Mouse (Mus musculus) embryonic facial prominence, embryonic 14.5 days (tissue): ENCODE results near the gene Hoga1. TPM values are rescaled to one million over a fixed set of nuclear protein-coding genes. Genes with fewer than 3 reads are reported as not detected.

Experiments used
- ATAC-seq: fragments of 200-750 bp; cut with Nextera tagmentation; 2 replicates; pipeline ENCODE4 v1.8.0; 2017; ENCODE audit warnings: low read depth, moderate number of reproducible peaks, moderate TSS enrichment
- DNase-seq: peaks from one replicate; pipeline ENCODE4 v3.0.0-alpha.2; 2015; ENCODE audit warnings: low spot score
- H3K27ac ChIP-seq: fragments of 300-500 bp; sonication (generic); replicated peaks from 2 replicates; pipeline ENCODE4 v1.5.1; 2014; ENCODE audit warnings: low read depth, mild to moderate bottlenecking, low read length, moderate library complexity
- H3K27me3 ChIP-seq: fragments of 300-500 bp; sonication (generic); replicated peaks from 2 replicates; pipeline ENCODE4 v1.6.1; 2014; ENCODE audit warnings: low read length; ENCODE audit not compliant: control insufficient read depth, insufficient read depth
- H3K36me3 ChIP-seq: fragments of 300-500 bp; sonication (generic); 2 replicates; pipeline ENCODE4 v1.6.1; 2014; ENCODE audit warnings: low read length, mixed read lengths; ENCODE audit not compliant: control insufficient read depth, insufficient read depth
- H3K4me1 ChIP-seq: fragments of 300-500 bp; sonication (generic); 2 replicates; pipeline ENCODE4 v1.6.1; 2014; ENCODE audit warnings: antibody characterized with exemption, low read length; ENCODE audit not compliant: control insufficient read depth, insufficient read depth
- H3K4me2 ChIP-seq: fragments of 300-500 bp; sonication (generic); 2 replicates; pipeline ENCODE4 v1.6.1; 2014; ENCODE audit warnings: low read depth, mild to moderate bottlenecking, low read length, moderate library complexity, mixed read lengths
- H3K4me3 ChIP-seq: fragments of 300-500 bp; sonication (generic); 2 replicates; pipeline ENCODE4 v1.5.1; 2014; ENCODE audit warnings: low read depth, mild to moderate bottlenecking, low read length
- H3K9ac ChIP-seq: fragments of 300-500 bp; sonication (generic); 2 replicates; pipeline ENCODE4 v1.6.1; 2014; ENCODE audit warnings: low read depth, mild to moderate bottlenecking, low read length, moderate library complexity, mixed read lengths
- H3K9me3 ChIP-seq: fragments of 300-500 bp; sonication (generic); 2 replicates; pipeline ENCODE4 v1.6.1; 2016; ENCODE audit warnings: low read length; ENCODE audit not compliant: control insufficient read depth
- WGBS: fragments of 180-500 bp; shearing (Covaris S2); extraction: QIAGEN DNeasy Blood & Tissue Kit; methylation state at CpG from one replicate; pipeline ENCODE4 v1.1.7; 2014; 5-methylcytosine and 5-hydroxymethylcytosine counted together
- polyA plus RNA-seq: library from polyadenylated mRNA; unstranded; fragments of >200 nt; fragmentation: Nextera tagmentation; extraction: Ambion mirVana; gene quantifications from 2 replicates; pipeline ENCODE4 v1.2.1, GENCODE M21; 2014

The Hoga1 gene
- polyA plus RNA-seq: 1.0 and 1.9 TPM in 2 replicates

DNA sequence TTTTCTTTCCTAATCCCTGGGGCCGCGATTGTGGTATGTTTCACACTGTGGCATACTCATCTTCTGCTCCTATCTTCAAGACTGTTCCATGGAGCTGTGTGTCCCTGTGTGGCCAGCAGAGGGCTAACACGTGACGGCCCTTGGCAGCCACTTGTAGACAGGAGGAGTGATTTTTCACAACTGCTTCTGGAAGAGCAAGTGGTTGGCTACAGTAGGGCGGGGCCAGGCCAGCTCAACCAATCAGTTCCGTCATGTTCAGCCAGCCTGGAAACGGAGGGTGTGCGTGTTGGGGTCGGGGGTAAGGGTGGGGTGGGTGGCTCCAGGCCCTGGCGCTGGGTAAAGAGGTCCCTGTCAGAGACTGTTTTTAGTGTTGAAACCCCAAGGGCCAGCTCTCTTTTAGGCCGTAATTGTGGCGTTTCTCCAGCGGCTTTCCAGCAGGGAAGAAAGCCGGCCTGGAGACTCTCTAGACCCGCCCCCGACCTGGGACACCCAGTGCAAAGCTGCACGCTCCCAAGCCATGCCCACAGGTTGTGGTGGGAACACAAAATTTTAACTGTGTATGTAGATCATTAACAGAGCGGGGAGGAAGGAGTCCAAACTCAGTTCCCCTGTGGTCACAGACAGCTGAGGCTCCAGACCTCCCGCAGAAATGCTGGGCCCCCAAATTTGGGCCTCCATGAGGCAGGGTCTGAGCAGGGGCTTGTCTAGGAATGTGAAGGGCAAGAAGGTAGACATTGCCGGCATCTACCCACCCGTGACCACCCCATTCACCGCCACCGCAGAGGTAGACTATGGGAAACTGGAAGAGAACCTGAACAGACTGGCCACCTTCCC lies at the start of gene Hoga1:
Gene Hoga1, plus strand, starts transcription at position 342 of the 834 bp plus-strand sequence.
- WGBS: 21% methylated on average over 23 of the region's 23 CpGs
- peaks cover 9% of the 10 kb centered on the region for H3K4me1 ChIP-seq
- no peaks in the 10 kb centered on the region for H3K9me3 ChIP-seq
- H3K9ac ChIP-seq: peak within 1 kb of the TSS; percentile 46
- no peaks in the 10 kb centered on the region for H3K36me3 ChIP-seq
- H3K27ac ChIP-seq: no peak within 1 kb of the TSS
- H3K4me2 ChIP-seq: peak within 1 kb of the TSS; percentile 62
- no peaks in the 10 kb centered on the region for H3K27me3 ChIP-seq
- DNase-seq: peak; percentile 91
- H3K4me3 ChIP-seq: peak within 1 kb of the TSS; percentile 36
- ATAC-seq: peak; percentile 96

DNA sequence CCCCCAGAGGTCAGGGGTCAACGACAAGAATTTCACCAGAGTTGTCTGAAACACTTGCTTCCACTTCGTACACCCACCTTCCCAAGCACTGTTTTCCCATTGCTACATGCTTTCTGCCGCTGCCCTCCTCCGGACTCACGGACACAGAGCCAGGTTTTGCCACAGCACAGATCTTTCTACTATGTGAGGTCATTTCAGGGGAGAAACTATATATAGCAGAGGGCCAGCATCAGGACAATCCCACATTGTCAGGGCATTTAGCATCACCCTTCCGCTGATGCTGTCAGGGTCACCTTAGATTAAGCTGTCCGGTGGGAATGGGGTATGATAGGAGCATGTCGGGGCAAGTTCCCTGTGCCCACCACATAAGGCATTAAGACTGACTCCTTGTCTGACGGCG lies 48.3 kb upstream of the Hoga1 start:
- 77% methylated on average over 10 of the region's 10 CpGs for WGBS
- no peaks in the 10 kb centered on the region for H3K27me3 ChIP-seq
- H3K9me3 ChIP-seq: no peaks in the 10 kb centered on the region
- H3K4me3 ChIP-seq: no peak overlapping the region
- peaks cover 43% of the 10 kb centered on the region for H3K4me1 ChIP-seq
- no peak overlapping the region for H3K4me2 ChIP-seq
- no peaks in the 10 kb centered on the region for H3K36me3 ChIP-seq
- H3K9ac ChIP-seq: no peak overlapping the region
- DNase-seq: no peak
- ATAC-seq: no peak
- H3K27ac ChIP-seq: no peak overlapping the region

DNA sequence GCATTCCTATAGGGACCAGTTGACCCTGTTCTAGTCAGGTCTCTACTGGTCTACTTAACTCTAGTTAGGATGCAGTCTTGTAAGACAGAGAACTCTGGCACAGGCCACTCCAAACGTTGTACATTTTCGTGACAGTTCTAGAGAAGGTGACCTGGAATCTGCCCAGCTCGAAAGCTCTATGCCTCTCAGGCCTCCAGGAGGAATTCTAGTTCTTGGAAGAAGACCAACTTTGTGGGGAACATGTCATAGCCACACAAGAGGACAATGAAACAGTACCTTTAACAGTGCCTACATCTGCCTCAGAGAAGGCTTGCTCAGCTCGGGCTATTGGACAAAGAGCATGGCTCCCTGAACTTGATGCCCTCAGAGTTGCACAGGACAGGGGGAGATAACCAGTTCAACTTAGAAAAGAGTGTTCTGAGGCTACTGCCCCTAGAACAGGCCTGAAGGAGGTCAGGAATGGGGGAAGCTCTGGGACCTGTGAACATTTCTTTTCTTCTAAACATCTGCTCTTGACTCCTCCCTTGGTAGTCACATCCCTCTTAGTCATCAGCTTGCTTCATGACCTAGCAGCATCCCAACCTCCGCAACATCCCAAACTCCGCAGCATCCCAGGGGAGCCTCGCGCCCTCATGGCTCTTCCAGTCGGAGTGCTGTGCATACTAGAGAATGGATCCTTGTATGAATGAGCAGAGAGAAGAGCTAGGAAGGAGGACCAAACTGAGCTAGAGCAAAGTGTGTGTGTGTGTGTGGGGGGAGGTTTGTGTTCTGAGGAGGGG lies 46.5 kb upstream of the Hoga1 start:
- no peak for DNase-seq
- 80% methylated on average over 9 of the region's 9 CpGs for WGBS
- Histone ChIP-seq H3K9me3 (no peaks in the 10 kb centered on the region), H3K36me3 (no peaks in the 10 kb centered on the region), H3K4me2 (no peak overlapping the region), H3K4me1 (peaks cover 34% of the 10 kb centered on the region), H3K27me3 (no peaks in the 10 kb centered on the region), H3K27ac (no peak overlapping the region), H3K4me3 (no peak overlapping the region), H3K9ac (no peak overlapping the region)
- ATAC-seq: no peak

DNA sequence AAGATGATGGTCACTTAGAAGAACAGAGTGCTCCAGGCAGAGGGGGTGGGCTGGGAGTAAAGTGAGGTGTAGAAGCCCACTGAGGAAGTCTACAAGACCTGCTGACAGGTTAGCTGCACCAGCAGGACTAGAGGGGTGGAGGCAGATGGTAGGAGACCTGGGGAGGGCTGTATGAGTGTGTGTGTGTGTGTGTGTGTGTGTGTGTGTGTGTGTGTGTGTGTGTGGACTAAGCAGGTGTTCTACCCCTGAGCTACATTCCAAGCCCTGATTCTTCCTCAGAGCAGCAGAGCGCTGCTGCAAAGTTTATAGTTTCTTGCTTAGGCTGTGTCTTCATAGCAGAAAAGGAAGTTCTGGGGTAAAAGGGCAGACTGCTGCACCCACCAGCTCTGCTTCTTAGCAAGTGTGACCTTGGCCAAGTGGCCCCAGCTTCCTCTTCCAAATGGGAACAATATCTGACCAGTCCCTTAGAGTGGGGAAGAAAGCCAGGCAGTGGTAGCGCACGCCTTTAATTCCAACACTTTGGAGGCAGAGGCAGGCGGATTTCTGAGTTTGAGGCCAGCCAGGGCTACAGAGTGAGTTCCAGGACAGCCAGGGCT lies 45.6 kb upstream of the Hoga1 start:
- ATAC-seq: no peak
- no peak overlapping the region for H3K4me3 ChIP-seq
- 77% methylated on average over 4 of the region's 4 CpGs for WGBS

DNA sequence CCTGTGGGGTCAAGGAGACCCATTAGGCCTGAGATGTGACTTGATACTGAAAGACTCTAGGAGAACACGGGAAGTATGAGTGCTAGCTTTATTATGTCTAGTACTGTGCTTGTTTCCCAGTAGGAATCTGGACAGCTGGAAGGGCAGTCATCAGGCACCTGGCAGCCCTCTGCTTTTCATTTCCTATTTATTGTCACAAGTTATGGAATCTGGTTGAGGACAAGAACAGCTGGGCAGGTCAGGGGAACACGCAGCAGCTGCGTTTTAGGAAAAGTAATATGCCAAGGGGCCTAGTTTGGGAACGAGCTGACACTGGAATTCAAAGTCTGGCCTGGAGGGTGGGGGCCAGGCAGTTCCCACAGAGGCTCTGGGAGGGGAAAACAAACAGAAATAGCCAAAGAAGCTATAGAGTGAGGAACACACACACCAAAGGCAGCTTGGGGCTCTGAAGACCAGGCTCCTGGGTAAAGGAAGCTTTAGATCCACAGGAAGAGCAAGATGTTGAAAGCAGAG lies 44.9 kb upstream of the Hoga1 start:
- H3K4me3 ChIP-seq: no peak overlapping the region
- no peaks in the 10 kb centered on the region for H3K9me3 ChIP-seq
- H3K27me3 ChIP-seq: no peaks in the 10 kb centered on the region
- peak; percentile 86 for DNase-seq
- 0 out of 2 replicates have a peak overlapping the region, but pooled peaks have one; percentile 6 for H3K4me2 ChIP-seq
- no peaks in the 10 kb centered on the region for H3K36me3 ChIP-seq
- WGBS: 15% methylated on average over 4 of the region's 4 CpGs
- peak overlapping the region; percentile 84 for H3K27ac ChIP-seq
- peaks cover 32% of the 10 kb centered on the region for H3K4me1 ChIP-seq
- no peak overlapping the region for H3K9ac ChIP-seq
- ATAC-seq: peak; percentile 76

More for the DNA sequence above, 45.6 kb upstream of the Hoga1 start:
- H3K27ac ChIP-seq: peak overlapping the region; percentile 84
- no peak overlapping the region for H3K4me2 ChIP-seq
- no peak overlapping the region for H3K9ac ChIP-seq
- DNase-seq: no peak
- H3K27me3 ChIP-seq: no peaks in the 10 kb centered on the region
- no peaks in the 10 kb centered on the region for H3K36me3 ChIP-seq
- peaks cover 30% of the 10 kb centered on the region for H3K4me1 ChIP-seq
- H3K9me3 ChIP-seq: no peaks in the 10 kb centered on the region

DNA sequence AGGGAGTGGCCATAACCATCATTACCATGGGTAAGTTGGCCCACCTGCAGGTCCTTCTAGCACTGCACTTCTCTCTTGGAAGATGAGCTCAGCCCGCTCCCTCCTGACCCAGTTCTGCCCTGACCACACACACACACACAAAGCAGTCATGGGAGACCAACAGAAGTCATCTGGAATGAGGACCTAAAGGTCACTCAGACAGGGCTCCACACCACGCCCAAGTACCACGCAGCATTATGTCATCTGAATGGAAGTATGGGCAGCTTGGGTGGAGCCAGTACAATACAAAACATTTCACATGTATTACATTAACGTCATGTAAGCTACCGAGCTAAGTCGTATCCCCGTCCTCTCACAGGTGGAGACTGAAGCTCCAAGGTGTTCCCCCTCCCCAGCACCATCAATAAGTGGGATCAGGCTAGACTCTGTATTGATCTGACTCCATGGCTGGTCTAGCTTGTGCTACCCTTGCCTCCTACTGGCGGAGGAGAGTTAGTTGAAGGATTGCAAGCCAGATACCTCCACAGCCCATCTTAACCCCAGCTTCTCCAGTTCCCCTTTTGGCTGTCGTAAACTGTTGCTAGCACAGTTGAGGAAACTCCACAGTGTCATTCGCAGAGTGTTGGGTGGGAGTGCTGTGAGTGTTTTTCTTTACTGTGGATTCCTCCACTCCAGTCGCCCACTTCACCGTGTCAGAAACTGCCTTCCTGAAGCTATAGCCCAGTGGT lies 44.0 kb upstream of the Hoga1 start:
- ATAC-seq: no peak
- H3K27me3 ChIP-seq: no peaks in the 10 kb centered on the region
- H3K9ac ChIP-seq: no peak overlapping the region
- no peak for DNase-seq
- peak overlapping the region; percentile 6; the same call in 1 of the 2 replicates for H3K4me2 ChIP-seq
- no peaks in the 10 kb centered on the region for H3K36me3 ChIP-seq
- H3K4me3 ChIP-seq: no peak overlapping the region
- H3K4me1 ChIP-seq: peaks cover 38% of the 10 kb centered on the region
- 88% methylated on average over 12 of the region's 12 CpGs for WGBS
- no peaks in the 10 kb centered on the region for H3K9me3 ChIP-seq
- H3K27ac ChIP-seq: peak overlapping the region; percentile 84

DNA sequence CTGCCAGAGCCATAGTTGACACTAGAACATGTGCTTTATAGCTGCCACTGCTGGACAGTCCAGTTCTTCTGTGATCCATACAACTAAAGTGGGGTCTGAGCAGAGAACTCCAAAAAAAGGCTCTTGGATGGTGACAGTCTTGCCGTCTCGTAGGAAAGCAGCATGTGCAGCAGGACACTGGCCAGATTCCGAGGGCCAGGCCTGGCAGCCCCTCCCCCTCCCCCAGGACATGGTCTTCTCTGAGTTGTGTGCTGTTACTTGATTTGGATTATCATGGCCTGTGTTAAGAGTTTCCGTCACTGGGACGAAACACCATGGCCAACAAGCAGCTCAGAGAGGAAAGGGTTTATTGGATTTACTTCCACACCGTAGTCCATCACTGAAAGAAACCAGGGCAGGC lies 41.2 kb upstream of the Hoga1 start:
- Histone ChIP-seq H3K9me3 (no peaks in the 10 kb centered on the region), H3K4me2 (no peak overlapping the region), H3K4me1 (peaks cover 43% of the 10 kb centered on the region), H3K27ac (no peak overlapping the region), H3K27me3 (no peaks in the 10 kb centered on the region), H3K4me3 (no peak overlapping the region), H3K9ac (no peak overlapping the region), H3K36me3 (no peaks in the 10 kb centered on the region)
- ATAC-seq (no peak), DNase-seq (no peak)
- 72% methylated on average over 6 of the region's 6 CpGs for WGBS

DNA sequence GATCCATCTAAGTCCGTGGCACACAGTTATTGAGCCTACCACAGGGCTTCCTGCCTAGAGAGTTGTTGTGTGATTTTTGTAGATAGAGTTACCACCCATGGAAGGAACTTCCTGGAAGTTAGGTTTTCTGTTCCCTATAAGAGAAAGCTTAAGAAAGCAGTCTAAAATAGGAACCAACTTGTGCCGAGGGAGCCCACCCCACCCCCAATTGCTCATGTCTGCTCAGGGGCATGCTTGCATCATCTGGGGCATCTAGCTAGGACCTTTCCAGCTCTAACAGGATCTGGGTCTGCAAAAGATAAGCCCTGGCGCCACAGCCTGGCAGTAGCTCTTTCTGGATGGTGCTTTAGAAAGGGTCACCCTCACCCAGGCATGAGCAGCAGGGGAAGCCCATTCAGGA lies 39.8 kb upstream of the Hoga1 start:
- Histone ChIP-seq H3K9me3 (no peaks in the 10 kb centered on the region), H3K36me3 (no peaks in the 10 kb centered on the region), H3K27ac (no peak overlapping the region), H3K27me3 (no peaks in the 10 kb centered on the region), H3K4me2 (no peak overlapping the region), H3K9ac (no peak overlapping the region), H3K4me3 (no peak overlapping the region), H3K4me1 (peaks cover 32% of the 10 kb centered on the region)
- WGBS: 64% methylated on average over 3 of the region's 3 CpGs
- ATAC-seq (no peak), DNase-seq (no peak)
